Mouse (Mus musculus) neural tube, embryonic 15.5 days (tissue): ENCODE results near the gene Otor. TPM values are rescaled to one million over a fixed set of nuclear protein-coding genes. Genes with fewer than 3 reads are reported as not detected.

ENCODE experiments used
- ATAC-seq: fragments of 200-750 bp; cut with Nextera tagmentation; 2 replicates; pipeline ENCODE4 v1.8.0; 2017; ENCODE audit warnings: mild to moderate bottlenecking, moderate TSS enrichment, moderate library complexity; ENCODE audit not compliant: low FRiP score
- H3K27ac ChIP-seq: fragments of 300-500 bp; sonication (generic); replicated peaks from 2 replicates; pipeline ENCODE4 v1.5.1; 2015; ENCODE audit warnings: mild to moderate bottlenecking, inconsistent platforms
- H3K27me3 ChIP-seq: fragments of 300-500 bp; sonication (generic); replicated peaks from 2 replicates; pipeline ENCODE4 v1.6.1; 2015; ENCODE audit warnings: inconsistent platforms
- H3K36me3 ChIP-seq: fragments of 300-500 bp; sonication (generic); 2 replicates; pipeline ENCODE4 v1.6.1; 2015; ENCODE audit warnings: inconsistent platforms
- H3K4me1 ChIP-seq: fragments of 300-500 bp; sonication (generic); 2 replicates; pipeline ENCODE4 v1.6.1; 2015; ENCODE audit warnings: inconsistent platforms
- H3K4me2 ChIP-seq: fragments of 300-500 bp; sonication (generic); 2 replicates; pipeline ENCODE4 v1.6.1; 2015; ENCODE audit warnings: inconsistent platforms, mild to moderate bottlenecking, moderate library complexity
- H3K4me3 ChIP-seq: fragments of 300-500 bp; sonication (generic); replicated peaks from 2 replicates; pipeline ENCODE4 v1.5.1; 2015; ENCODE audit warnings: mild to moderate bottlenecking, inconsistent platforms
- H3K9ac ChIP-seq: fragments of 300-500 bp; sonication (generic); replicated peaks from 2 replicates; pipeline ENCODE4 v1.6.1; 2015; ENCODE audit warnings: mild to moderate bottlenecking, inconsistent platforms
- H3K9me3 ChIP-seq: fragments of 300-500 bp; sonication (generic); replicated peaks from 2 replicates; pipeline ENCODE4 v1.6.1; 2016; ENCODE audit warnings: inconsistent platforms
- WGBS: fragments of 180-500 bp; shearing (Covaris S2); methylation state at CpG from one replicate; pipeline ENCODE4 v1.1.7; 2015; ENCODE audit warnings: mixed read lengths; 5-methylcytosine and 5-hydroxymethylcytosine counted together
- polyA plus RNA-seq: library from polyadenylated mRNA; unstranded; fragments of >200 nt; fragmentation: Nextera tagmentation; extraction: Ambion mirVana; gene quantifications from 2 replicates; pipeline ENCODE4 v1.2.1, GENCODE M21; 2015

Otor gene
- polyA plus RNA-seq, result 0.65 TPM in 1 of 2 replicates, not detected in the other

GRCm38 (mm10) chr2:143078198-143078851 is at the start of gene Otor:
Gene Otor (plus strand): TSS chr2:143078473.
- H3K9me3 ChIP-seq, result no peaks in the 10 kb centered on the region
- H3K4me3 ChIP-seq, result no peak within 1 kb of the TSS
- 69% methylated on average over 8 of the region's 8 CpGs for WGBS
- ATAC-seq, result no peak
- H3K9ac ChIP-seq, result no peak within 1 kb of the TSS
- no peaks in the 10 kb centered on the region for H3K27me3 ChIP-seq
- H3K4me1 ChIP-seq, result no peaks in the 10 kb centered on the region
- H3K4me2 ChIP-seq, result no peak within 1 kb of the TSS
- H3K36me3 ChIP-seq, result no peaks in the 10 kb centered on the region
- no peak within 1 kb of the TSS for H3K27ac ChIP-seq

DNA sequence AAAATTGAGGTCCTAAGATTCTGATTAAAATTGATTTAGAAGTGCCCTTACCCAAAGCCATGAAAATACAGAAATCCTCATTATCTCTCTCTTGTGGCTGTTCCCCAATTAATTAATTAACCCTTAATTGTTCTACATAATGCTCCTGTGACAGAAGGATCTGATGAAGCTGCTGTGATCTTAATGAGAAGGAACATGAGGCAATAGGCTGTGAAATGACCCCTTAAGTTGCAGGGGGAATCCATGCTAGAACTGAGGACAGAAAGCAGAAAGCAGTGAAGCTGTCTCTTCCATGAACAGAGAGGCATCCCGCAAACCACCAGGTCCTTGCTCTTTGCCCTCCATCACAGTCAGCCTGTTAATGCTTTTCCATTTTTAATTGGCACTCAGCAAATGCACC is 47.0 kb upstream of the Otor start:
- no peak for ATAC-seq
- H3K36me3 ChIP-seq, result no peaks in the 10 kb centered on the region
- H3K9me3 ChIP-seq, result no peaks in the 10 kb centered on the region
- H3K9ac ChIP-seq, result no peak overlapping the region
- H3K4me2 ChIP-seq, result no peak overlapping the region
- 70% methylated on average over 1 of the region's 1 CpGs for WGBS
- H3K27ac ChIP-seq, result no peak overlapping the region
- H3K4me1 ChIP-seq, result peaks cover 21% of the 10 kb centered on the region
- H3K4me3 ChIP-seq, result no peak overlapping the region
- no peaks in the 10 kb centered on the region for H3K27me3 ChIP-seq

GRCm38 (mm10) chr2:143032378-143033255 is 45.7 kb upstream of the Otor start:
- H3K4me2 ChIP-seq, result peak overlapping the region; percentile 23
- 0 out of 2 replicates have a peak overlapping the region, but pooled peaks have one; percentile 1 for H3K27ac ChIP-seq
- H3K4me3 ChIP-seq, result no peak overlapping the region
- H3K36me3 ChIP-seq, result no peaks in the 10 kb centered on the region
- H3K9ac ChIP-seq, result no peak overlapping the region
- no peaks in the 10 kb centered on the region for H3K9me3 ChIP-seq
- H3K4me1 ChIP-seq, result peaks cover 21% of the 10 kb centered on the region
- no peaks in the 10 kb centered on the region for H3K27me3 ChIP-seq
- ATAC-seq, result peak; percentile 68; the same call in 1 of the 2 replicates
- 24% methylated on average over 10 of the region's 10 CpGs for WGBS

GRCm38 (mm10) chr2:143034350-143035085 is 43.8 kb upstream of the Otor start:
- no peaks in the 10 kb centered on the region for H3K36me3 ChIP-seq
- 63% methylated on average over 7 of the region's 7 CpGs for WGBS
- peak overlapping the region; percentile 18; the same call in 1 of the 2 replicates for H3K4me2 ChIP-seq
- 0 out of 2 replicates have a peak overlapping the region, but pooled peaks have one; percentile 39 for H3K27ac ChIP-seq
- peak; percentile 60; the same call in 1 of the 2 replicates for ATAC-seq
- H3K4me3 ChIP-seq, result no peak overlapping the region
- H3K9ac ChIP-seq, result no peak overlapping the region
- H3K4me1 ChIP-seq, result peaks cover 21% of the 10 kb centered on the region
- H3K9me3 ChIP-seq, result no peaks in the 10 kb centered on the region
- no peaks in the 10 kb centered on the region for H3K27me3 ChIP-seq

GRCm38 (mm10) chr2:143035086-143035593 is 43.1 kb upstream of the Otor start:
- no peaks in the 10 kb centered on the region for H3K9me3 ChIP-seq
- no peaks in the 10 kb centered on the region for H3K27me3 ChIP-seq
- H3K9ac ChIP-seq, result no peak overlapping the region
- H3K36me3 ChIP-seq, result no peaks in the 10 kb centered on the region
- peak overlapping the region; percentile 54; the same call in 1 of the 2 replicates for H3K27ac ChIP-seq
- H3K4me2 ChIP-seq, result peak overlapping the region; percentile 18; the same call in 1 of the 2 replicates
- peaks cover 21% of the 10 kb centered on the region for H3K4me1 ChIP-seq
- no peak for ATAC-seq
- no peak overlapping the region for H3K4me3 ChIP-seq
- 79% methylated on average over 10 of the region's 10 CpGs for WGBS

DNA sequence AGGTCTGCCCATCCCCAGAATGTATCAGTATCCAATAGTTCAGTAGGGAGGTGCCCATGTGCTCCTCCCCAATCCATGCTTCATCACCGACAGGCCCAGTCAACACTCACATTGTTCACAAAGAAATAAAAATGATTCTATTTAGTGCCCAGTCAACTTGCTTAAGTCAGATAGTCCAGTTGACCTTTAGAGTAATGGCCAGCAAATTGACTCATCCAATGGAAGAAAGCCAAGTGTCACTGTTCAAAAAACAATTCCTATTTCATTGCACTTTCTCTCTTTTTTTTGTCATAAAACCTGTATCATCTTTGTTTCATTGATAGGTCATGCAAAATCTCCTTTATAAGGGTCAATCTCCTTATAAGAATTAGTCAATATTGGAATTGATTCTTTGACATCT is 36.7 kb upstream of the Otor start:
- Histone ChIP-seq H3K36me3 (no peaks in the 10 kb centered on the region), H3K9ac (no peak overlapping the region), H3K27me3 (no peaks in the 10 kb centered on the region), H3K9me3 (no peaks in the 10 kb centered on the region), H3K4me1 (no peaks in the 10 kb centered on the region), H3K27ac (no peak overlapping the region), H3K4me2 (no peak overlapping the region), H3K4me3 (no peak overlapping the region)
- WGBS, result 92% methylated on average over 1 of the region's 1 CpGs
- no peak for ATAC-seq

DNA sequence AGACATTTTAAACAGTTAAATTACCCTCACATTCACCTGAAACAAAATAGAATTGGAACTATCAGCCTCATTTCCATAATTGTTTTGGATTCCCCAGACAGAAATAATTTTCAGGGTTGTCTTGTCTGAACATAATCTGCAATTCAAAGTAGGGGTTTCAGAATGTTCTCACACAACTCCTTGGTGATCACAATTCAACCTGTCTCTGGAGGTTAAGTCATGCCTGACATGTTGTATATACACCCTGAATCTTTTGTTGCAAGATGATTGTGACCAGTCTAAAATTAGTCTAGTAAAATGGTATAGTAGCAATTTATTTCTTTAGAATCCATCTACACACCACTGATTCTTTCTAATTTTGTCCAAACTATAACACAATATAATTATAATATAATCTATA is 23.0 kb upstream of the Otor start:
- no peak for ATAC-seq
- H3K4me3 ChIP-seq, result no peak overlapping the region

GRCm38 (mm10) chr2:143056736-143057135 is 21.5 kb upstream of the Otor start:
- H3K4me1 ChIP-seq, result no peaks in the 10 kb centered on the region
- ATAC-seq, result no peak
- H3K36me3 ChIP-seq, result no peaks in the 10 kb centered on the region
- H3K9ac ChIP-seq, result no peak overlapping the region
- H3K27ac ChIP-seq, result no peak overlapping the region
- no peak overlapping the region for H3K4me2 ChIP-seq
- WGBS, result 76% methylated on average over 5 of the region's 5 CpGs
- no peaks in the 10 kb centered on the region for H3K27me3 ChIP-seq
- H3K4me3 ChIP-seq, result no peak overlapping the region
- no peaks in the 10 kb centered on the region for H3K9me3 ChIP-seq

More for the DNA sequence above, 23.0 kb upstream of the Otor start:
- Histone ChIP-seq H3K9me3 (no peaks in the 10 kb centered on the region), H3K36me3 (no peaks in the 10 kb centered on the region), H3K9ac (no peak overlapping the region), H3K4me2 (no peak overlapping the region), H3K27ac (no peak overlapping the region), H3K4me1 (no peaks in the 10 kb centered on the region), H3K27me3 (no peaks in the 10 kb centered on the region)

GRCm38 (mm10) chr2:143062432-143062811 is 15.9 kb upstream of the Otor start:
- no peaks in the 10 kb centered on the region for H3K27me3 ChIP-seq
- H3K4me3 ChIP-seq, result peak overlapping the region; percentile 92
- no peaks in the 10 kb centered on the region for H3K9me3 ChIP-seq
- H3K4me2 ChIP-seq, result peak overlapping the region; percentile 79
- peaks cover 22% of the 10 kb centered on the region for H3K36me3 ChIP-seq
- WGBS, result 50% methylated on average over 6 of the region's 6 CpGs
- no peak overlapping the region for H3K27ac ChIP-seq
- peaks cover 14% of the 10 kb centered on the region for H3K4me1 ChIP-seq
- no peak overlapping the region for H3K9ac ChIP-seq
- no peak; the same call in 1 of the 2 replicates for ATAC-seq

DNA sequence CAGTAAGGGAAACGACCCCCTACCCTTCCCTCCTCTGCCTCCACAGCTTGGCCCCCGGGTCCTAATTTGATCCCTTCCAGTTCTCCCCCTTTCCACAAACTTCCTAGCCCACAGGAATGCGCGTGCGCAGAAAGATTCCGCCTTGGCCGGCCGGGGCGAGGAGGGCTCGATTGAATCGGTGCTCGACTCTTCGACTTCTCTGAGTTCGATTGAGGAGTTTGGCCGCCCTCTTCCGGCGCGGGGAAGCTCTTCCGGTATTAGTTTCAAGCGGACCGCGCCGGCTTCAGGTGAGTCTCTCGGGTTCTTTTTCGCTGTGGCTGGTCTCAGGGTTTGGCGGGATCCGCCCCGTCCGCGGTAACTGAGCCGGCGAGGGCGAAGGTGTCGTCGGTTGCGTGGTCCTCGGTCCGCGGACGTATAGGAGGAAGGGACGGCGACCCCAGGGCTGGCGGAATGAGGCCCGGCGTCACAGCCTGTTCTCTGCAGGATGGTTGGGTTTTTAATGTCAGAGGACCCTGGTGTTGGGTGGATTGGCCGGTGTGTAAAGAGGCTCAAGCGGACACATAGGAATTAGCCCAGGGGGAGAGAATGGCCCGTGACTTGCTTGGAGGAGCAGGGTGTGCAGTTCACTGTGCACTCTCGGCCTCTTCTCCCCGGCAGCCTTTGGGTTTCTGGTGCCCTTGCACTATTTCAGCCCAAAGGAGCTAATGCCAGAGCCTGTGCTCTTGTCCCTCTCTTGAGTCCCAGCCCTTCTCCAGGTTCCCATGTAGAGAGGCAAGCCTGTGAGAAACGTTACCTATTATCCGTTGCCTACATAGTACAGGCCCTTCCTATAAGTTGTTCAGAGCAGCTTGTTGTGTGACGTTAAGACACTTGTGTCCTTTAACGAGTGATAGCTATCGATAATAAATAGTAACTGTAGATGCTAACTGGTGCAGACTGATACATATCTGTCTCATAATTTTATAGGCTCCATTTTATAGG is 15.2 kb upstream of the Otor start, which contains the start of gene Snrpb2:
Gene Snrpb2, plus strand, starts transcription at position 228 of the 981 bp plus-strand sequence.
- H3K36me3 ChIP-seq, result peaks cover 22% of the 10 kb centered on the region
- H3K27me3 ChIP-seq, result no peaks in the 10 kb centered on the region
- no peaks in the 10 kb centered on the region for H3K9me3 ChIP-seq
- peak; percentile 93 for ATAC-seq
- H3K27ac ChIP-seq, result peak within 1 kb of the TSS; percentile 52
- peak within 1 kb of the TSS; percentile 79 for H3K4me2 ChIP-seq
- WGBS, result 1% methylated on average over 55 of the region's 55 CpGs
- H3K4me1 ChIP-seq, result peaks cover 14% of the 10 kb centered on the region
- peak within 1 kb of the TSS; percentile 79 for H3K9ac ChIP-seq
- peak within 1 kb of the TSS; percentile 92 for H3K4me3 ChIP-seq
